Mouse (Mus musculus) c-Kit-negative CD71-positive TER-119-positive erythroid progenitor cells, embryonic 14.5 days (primary cell): Measurements from ENCODE around the gene Lyl1.

Experiments used
- DNase-seq: peaks from one replicate; pipeline ENCODE4 v3.0.0-alpha.2; 2013; ENCODE audit warnings: low read depth, low spot score

Lyl1 gene

GRCm38 (mm10) chr8:84700941-84701911 is at the start of gene Lyl1:
TSS of gene Lyl1 (plus strand) at chr8:84701457.
- peak; percentile 96 for DNase-seq

- DNase-seq: no peak
Measured at GRCm38 (mm10) chr8:84653092-84653631, 48.1 kb upstream of the Lyl1 start.

GRCm38 (mm10) chr8:84654597-84654996 is 46.7 kb upstream of the Lyl1 start:
- no peak for DNase-seq

- no peak for DNase-seq
Measured at GRCm38 (mm10) chr8:84655336-84656190, 45.7 kb upstream of the Lyl1 start.

- DNase-seq: no peak
Measured at GRCm38 (mm10) chr8:84656191-84656525, 45.1 kb upstream of the Lyl1 start.

GRCm38 (mm10) chr8:84656641-84657126 is 44.6 kb upstream of the Lyl1 start:
- peak; percentile 47 for DNase-seq

GRCm38 (mm10) chr8:84657203-84657602 is 44.1 kb upstream of the Lyl1 start:
- DNase-seq: no peak

GRCm38 (mm10) chr8:84657680-84658079 is 43.6 kb upstream of the Lyl1 start:
- DNase-seq: no peak

- no peak for DNase-seq
Measured at GRCm38 (mm10) chr8:84658951-84659350, 42.3 kb upstream of the Lyl1 start.

GRCm38 (mm10) chr8:84659936-84660818 is 41.1 kb upstream of the Lyl1 start:
- no peak for DNase-seq

- DNase-seq: no peak
Measured at GRCm38 (mm10) chr8:84660819-84661457, 40.3 kb upstream of the Lyl1 start.

GRCm38 (mm10) chr8:84661458-84661871 is 39.8 kb upstream of the Lyl1 start:
- DNase-seq: peak; percentile 68

- no peak for DNase-seq
Measured at GRCm38 (mm10) chr8:84661961-84662571, 39.2 kb upstream of the Lyl1 start.

GRCm38 (mm10) chr8:84662581-84663065 is 38.6 kb upstream of the Lyl1 start, which contains the start of gene Ier2:
TSS of gene Ier2 (minus strand) at chr8:84662852.
- peak; percentile 89 for DNase-seq

GRCm38 (mm10) chr8:84663483-84664327 is 37.6 kb upstream of the Lyl1 start:
- peak; percentile 87 for DNase-seq

- DNase-seq: peak; percentile 50
Measured at GRCm38 (mm10) chr8:84664566-84665384, 36.5 kb upstream of the Lyl1 start.

GRCm38 (mm10) chr8:84665385-84665893 is 35.8 kb upstream of the Lyl1 start:
- no peak for DNase-seq

GRCm38 (mm10) chr8:84668081-84668480 is 33.2 kb upstream of the Lyl1 start:
- no peak for DNase-seq
